Mouse (Mus musculus) heart, adult 2 months (tissue): ENCODE results near the gene Rpap1.

Experiments
- CTCF ChIP-seq: fragments of 200-600 bp; IDR thresholded peaks from 2 replicates; pipeline ENCODE4 v1.8.1; 2022; ENCODE audit warnings: antibody characterized with exemption, mild to moderate bottlenecking, moderate library complexity
- EP300 ChIP-seq: fragments of 200-500 bp; IDR thresholded peaks from 2 replicates; pipeline ENCODE4 v1.6.1; 2011; ENCODE audit warnings: low read depth, low read length, control low read depth; ENCODE audit not compliant: insufficient read depth
- POLR2A ChIP-seq: fragments of 200-500 bp; IDR thresholded peaks from 2 replicates; pipeline ENCODE4 v1.6.1; 2011; ENCODE audit warnings: mild to moderate bottlenecking, low read depth, low read length, control low read depth; ENCODE audit not compliant: insufficient read depth

DNA sequence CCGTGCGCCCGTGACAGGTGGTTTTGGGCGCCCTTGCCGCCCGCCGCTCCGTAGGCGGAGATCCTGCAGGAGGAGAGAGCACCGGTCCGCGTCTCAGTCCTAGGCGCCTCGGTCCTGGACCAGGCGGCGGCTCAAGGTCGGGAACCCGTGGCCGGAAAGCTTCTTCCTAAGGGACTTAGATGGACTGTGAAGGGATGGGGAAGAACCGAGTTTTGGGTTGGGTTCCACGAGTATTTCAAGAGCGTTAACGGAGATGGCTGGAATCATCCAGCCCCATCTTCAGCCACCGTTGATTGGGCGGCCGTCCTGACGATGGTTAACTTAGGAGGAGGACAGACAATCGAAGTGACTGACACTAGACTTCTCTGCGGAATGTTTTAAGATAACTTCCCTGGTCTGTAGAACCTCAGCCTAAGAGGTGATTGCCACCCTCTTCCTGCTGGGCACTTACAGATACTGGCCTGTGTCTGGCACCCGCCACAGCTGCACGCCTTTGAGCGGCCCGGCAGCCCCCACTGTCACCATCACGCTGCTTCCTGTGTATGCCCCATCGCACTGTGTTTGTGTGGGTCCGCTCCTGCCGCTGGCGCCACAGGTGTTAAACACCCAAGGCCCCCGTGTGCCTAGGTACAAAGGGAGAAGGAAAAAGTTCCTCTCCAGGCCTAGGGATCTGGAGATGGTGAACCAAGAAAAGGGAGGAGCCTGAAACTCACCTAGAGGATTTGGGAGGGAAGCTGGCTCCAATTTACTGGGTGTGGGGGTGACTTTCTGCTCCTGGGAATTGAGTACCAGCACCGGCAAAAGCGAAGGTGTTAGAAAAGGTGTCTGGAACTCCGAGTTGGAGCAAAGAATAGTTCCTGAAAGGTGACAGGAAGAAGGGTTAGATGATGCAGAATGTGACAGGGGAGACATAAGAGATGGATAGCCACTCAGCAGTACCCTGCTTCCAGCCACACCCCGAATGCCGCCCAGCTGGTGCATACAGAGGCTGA is 28.2 kb downstream of the Rpap1 start:
- TF ChIP-seq CTCF = no peak
- no peak for TF ChIP-seq POLR2A
- no peak for TF ChIP-seq EP300
